Mouse (Mus musculus) MEL (cell line): Measurements from ENCODE around the gene Dusp15.

ENCODE experiments used
- BHLHE40 ChIP-seq: IDR thresholded peaks from 2 replicates; pipeline ENCODE4 v1.6.1; 2012; ENCODE audit warnings: low read depth, mild to moderate bottlenecking, inconsistent platforms, low read length, improper control_type of control experiment, borderline replicate concordance
- CHD2 ChIP-seq: IDR thresholded peaks from 2 replicates; pipeline ENCODE4 v1.6.1; 2011; ENCODE audit warnings: low read length, improper control_type of control experiment
- CTCF ChIP-seq, 3 experiments: IDR thresholded peaks in 2 of 3; conservative IDR thresholded peaks in 1 of 3; 2 replicates each; pipeline ENCODE4 v1.5.1; 2011 to 2012; ENCODE audit warnings: low read length in 3 of 3, low read depth in 2 of 3, mild to moderate bottlenecking in 2 of 3, improper control_type of control experiment in 1 of 3, inconsistent platforms in 1 of 3, mixed read lengths in 1 of 3, moderate library complexity in 1 of 3; ENCODE audit not compliant: control insufficient read depth in 1 of 3, insufficient read depth in 1 of 3, poor library complexity in 1 of 3, severe bottlenecking in 1 of 3
- EP300 ChIP-seq, 2 experiments: IDR thresholded peaks; 2 replicates each; pipeline ENCODE4 v1.6.1; 2011; ENCODE audit warnings: improper control_type of control experiment in 2 of 2, low read length in 2 of 2, low read depth in 1 of 2, mild to moderate bottlenecking in 1 of 2
- GABPA ChIP-seq: IDR thresholded peaks from 2 replicates; pipeline ENCODE4 v1.6.1; 2012; ENCODE audit warnings: low read depth, mild to moderate bottlenecking, inconsistent platforms, low read length, improper control_type of control experiment, moderate library complexity
- KAT2A ChIP-seq: conservative IDR thresholded peaks from 2 replicates; pipeline ENCODE4 v1.6.1; 2012; ENCODE audit warnings: low read depth, low read length, improper control_type of control experiment, inconsistent platforms
- POLR2A ChIP-seq, 2 experiments: IDR thresholded peaks; 2 replicates each; pipeline ENCODE4 v1.6.1; 2011 to 2012; ENCODE audit warnings: low read length in 2 of 2, mild to moderate bottlenecking in 2 of 2, control low read depth in 1 of 2, improper control_type of control experiment in 1 of 2, low read depth in 1 of 2, moderate library complexity in 1 of 2; ENCODE audit not compliant: control insufficient read depth in 1 of 2, insufficient read depth in 1 of 2, poor library complexity in 1 of 2
- RCOR1 ChIP-seq: IDR thresholded peaks from 2 replicates; pipeline ENCODE4 v1.6.1; 2012; ENCODE audit warnings: low read depth, mild to moderate bottlenecking, inconsistent platforms, low read length, improper control_type of control experiment

DNA sequence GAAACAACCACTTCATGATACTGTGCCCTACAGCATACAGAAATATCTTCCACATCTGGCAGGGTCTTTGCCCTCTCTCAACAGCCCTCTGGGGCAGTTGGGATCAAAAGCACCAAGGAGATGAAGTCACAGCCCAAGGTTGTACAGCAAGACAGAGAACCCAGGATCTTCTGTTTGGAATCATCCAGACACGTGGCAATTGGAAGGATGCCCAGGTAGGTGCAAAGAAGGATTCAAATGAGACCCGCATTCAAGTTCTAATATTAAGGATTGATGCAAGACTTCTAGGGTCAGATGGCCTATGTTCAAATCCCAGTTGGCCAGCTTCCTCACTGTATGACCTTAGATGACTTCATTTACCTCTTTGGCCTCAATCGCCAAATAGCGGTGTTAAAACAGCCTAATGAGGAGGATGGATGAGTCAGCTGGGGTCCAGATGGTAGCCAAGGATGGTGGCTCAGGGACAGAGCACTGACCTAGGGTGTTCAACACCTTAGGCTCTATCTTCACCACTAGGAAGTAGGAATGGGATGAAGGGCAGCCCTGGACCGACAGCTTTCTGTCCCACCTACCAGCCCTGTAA, 3.0 kb downstream of the Dusp15 start:
- TF ChIP-seq POLR2A (IDR thresholded peaks at IDR 0.05; ENCODE audit: control insufficient read depth in 1 of 2, insufficient read depth in 1 of 2, low read depth in 1 of 2, low read length in 2 of 2, poor library complexity in 1 of 2) (no peak), CTCF (IDR thresholded peaks at IDR 0.05 in 2 of 3, conservative IDR thresholded peaks at IDR 0.05 in 1 of 3; ENCODE audit: control insufficient read depth in 1 of 3, insufficient read depth in 1 of 3, low read depth in 2 of 3, low read length in 3 of 3, poor library complexity in 1 of 3, severe bottlenecking in 1 of 3) (no peak), CHD2 (no peak), KAT2A (no peak), EP300 (IDR thresholded peaks at IDR 0.05; ENCODE audit: low read depth in 1 of 2, low read length in 2 of 2) (no peak), BHLHE40 (no peak), GABPA (no peak), RCOR1 (no peak)
